Mouse (Mus musculus): ENCODE results near the gene Fry.

Fry gene

GRCm38 (mm10) chr5:150362241-150362640 is 243.8 kb downstream of the Fry start:
- ChIA-PET CTCF (interaction anchor here in 1 of 4 experiments (0.6 kb wide), 1 partner anchor 986 kb away, joined by 5 read pairs; no protein-coding TSS in a partner anchor), POLR2A (no interaction called here)

DNA sequence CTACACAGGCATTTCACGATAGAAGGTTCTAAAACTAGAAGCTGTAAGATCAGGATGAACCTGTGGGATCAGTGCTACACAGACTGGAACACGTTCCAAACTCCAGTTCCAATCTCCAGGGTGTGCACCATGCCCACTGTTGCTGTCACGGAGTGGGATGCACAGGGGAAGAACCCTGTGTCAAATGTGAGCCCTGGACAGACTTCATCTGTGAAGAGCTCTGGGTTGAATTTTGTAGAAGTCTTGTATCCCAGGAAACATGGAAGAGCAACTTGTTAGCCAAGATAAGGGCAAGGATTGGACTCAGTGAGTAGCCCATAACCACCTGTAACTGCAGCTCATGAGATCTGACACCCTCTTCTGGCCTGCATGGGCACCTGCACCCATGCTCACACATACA is 246.2 kb downstream of the Fry start:
- CTCF ChIA-PET: interaction anchor here in 3 of 4 experiments (0.7 to 2.0 kb wide), 5 partner anchors 18 to 196 kb away, joined by 3 to 4 read pairs (median 3); no protein-coding TSS in a partner anchor
- POLR2A ChIA-PET: no interaction called here

DNA sequence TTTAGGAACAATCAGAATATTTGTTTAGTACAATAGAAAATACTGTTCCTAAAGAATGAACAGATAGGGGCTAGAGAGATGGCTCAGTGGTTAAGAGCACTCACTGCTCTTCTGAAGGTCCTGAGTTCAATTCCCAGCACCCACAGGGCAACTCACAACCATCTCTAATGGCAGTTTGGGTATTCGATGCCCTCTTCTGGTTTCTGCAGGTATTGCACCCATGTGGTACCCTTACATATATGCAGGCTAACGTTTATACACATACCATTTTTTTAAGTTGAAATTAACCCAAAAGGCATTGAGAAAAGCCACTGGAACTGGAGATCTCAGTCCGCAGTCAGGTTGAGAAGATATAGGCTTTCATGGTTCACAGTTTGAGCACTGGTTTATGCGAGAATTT is 248.6 kb downstream of the Fry start:
- POLR2A ChIA-PET: no interaction called here
- CTCF ChIA-PET: no interaction called here

- ChIA-PET POLR2A (no interaction called here), CTCF (no interaction called here)
Measured at GRCm38 (mm10) chr5:150370291-150370690, 251.8 kb downstream of the Fry start.

GRCm38 (mm10) chr5:150370895-150371294 is 252.4 kb downstream of the Fry start:
- ChIA-PET CTCF (no interaction called here), POLR2A (no interaction called here)

DNA sequence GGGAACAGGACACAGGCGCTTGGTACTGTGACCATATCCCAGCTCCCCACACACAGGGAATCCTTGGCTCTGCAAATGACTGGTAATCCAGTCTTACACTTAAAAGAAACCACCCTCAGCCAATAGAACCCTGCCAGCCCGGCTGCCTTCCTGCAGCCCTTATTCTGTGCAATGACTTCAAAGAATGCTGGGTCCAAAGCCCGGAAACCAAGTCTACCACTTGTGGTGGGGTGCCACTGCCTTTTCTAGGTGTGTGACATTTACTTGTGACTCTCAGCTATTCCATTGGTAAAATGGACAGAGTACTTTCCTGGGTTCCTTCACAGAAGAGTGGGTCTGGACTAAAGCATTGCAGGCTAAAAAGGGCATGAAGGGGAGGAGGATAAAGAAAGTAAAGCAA is 254.5 kb downstream of the Fry start:
- CTCF ChIA-PET: no interaction called here

GRCm38 (mm10) chr5:150374778-150375559 is 256.5 kb downstream of the Fry start:
- POLR2A ChIA-PET: interaction anchor here in 1 of 4 experiments (0.7 to 0.9 kb wide), 2 partner anchors 80 to 148 kb away, joined by 4 read pairs; partner anchors contain the start of gene Brca2

More for the DNA sequence above, 254.5 kb downstream of the Fry start:
- POLR2A ChIA-PET: no interaction called here

GRCm38 (mm10) chr5:150378586-150378985 is 260.1 kb downstream of the Fry start:
- ChIA-PET POLR2A (interaction anchor here in 1 of 4 experiments (0.7 kb wide), 1 partner anchor 112 kb away, joined by 7 read pairs; no protein-coding TSS in a partner anchor), CTCF (interaction anchor here in 1 of 4 experiments (0.6 kb wide), 1 partner anchor 1272 kb away, joined by 3 read pairs; no protein-coding TSS in a partner anchor)

More at GRCm38 (mm10) chr5:150374778-150375559, 256.5 kb downstream of the Fry start:
- CTCF ChIA-PET: interaction anchor here in 1 of 4 experiments (1.0 to 1.9 kb wide), 2 partner anchors 93 to 155 kb away, joined by 3 to 4 read pairs; no protein-coding TSS in a partner anchor

DNA sequence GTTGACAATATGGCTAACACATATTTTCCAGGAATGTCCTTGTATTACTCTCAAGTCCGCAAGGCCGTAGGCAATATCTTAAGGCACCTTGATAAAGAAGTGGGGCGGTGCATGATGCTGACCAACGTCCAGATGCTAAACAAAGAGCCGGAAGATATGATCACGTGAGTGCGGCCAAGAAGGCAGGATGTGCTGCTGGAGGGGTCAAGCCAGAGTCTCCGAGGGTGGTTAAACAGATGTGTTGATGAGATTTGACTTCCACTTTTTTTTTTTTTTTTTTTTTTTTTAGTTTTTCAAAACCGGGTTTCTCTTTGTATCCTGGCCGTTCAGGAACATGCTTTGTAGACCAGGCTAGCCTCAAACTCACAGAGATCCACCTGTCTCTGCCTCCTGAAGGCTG is 262.3 kb downstream of the Fry start:
- POLR2A ChIA-PET: no interaction called here
- CTCF ChIA-PET: no interaction called here

- CTCF ChIA-PET: no interaction called here
Measured at GRCm38 (mm10) chr5:150382411-150382810, 264.0 kb downstream of the Fry start.

DNA sequence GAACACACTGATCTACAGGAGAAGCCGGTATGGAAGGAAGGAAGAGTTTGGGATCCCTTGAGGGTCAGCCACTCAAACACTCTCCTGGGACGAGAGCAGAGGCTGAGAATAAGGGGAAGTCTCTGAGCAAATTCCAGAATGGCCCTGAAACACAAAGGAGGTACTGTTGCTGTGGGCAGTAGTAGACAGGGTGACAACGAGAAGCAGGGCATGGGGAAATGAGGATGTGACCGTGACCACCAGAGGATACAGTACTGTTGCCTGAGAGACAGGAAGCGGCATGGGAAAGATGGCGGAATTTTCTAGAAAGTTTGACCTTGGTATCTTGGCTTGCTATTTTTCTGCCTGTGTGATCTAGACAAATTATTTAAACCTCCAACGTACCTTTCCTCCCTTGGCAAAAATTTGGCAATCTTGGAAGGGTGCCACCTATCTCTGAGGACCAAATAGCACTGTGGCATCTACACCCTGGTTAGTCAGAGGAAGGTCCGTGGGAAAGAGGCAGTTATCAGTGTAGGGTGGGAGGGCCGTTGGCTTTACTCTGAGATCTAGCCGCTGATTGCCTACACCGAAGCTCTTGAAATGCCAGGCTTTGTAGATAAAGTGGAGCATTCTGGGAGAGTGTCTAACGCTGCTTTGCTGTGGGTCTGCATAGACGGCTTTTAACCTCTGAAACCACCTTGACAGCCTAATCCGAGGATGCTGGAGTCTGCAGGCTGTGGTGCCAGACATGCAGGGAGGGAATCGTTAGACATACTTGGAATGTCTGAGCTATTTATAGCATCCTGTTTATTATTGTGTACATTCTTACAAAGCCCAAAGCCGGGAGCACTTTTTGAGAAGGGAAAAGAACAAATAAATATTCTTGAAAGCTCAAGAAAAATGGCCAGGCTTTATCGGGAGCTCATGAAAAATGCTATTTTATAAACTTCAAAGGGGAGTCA is 266.1 kb downstream of the Fry start:
- ChIA-PET CTCF (interaction anchor here in 1 of 4 experiments (0.5 kb wide), 1 partner anchor 259 kb away, joined by 4 read pairs; no protein-coding TSS in a partner anchor), POLR2A (no interaction called here)

More at GRCm38 (mm10) chr5:150382411-150382810, 264.0 kb downstream of the Fry start:
- POLR2A ChIA-PET: interaction anchor here in 1 of 4 experiments (0.5 kb wide), 1 partner anchor 55 kb away, joined by 3 read pairs; no protein-coding TSS in a partner anchor

- POLR2A ChIA-PET: no interaction called here
- CTCF ChIA-PET: no interaction called here
Measured at GRCm38 (mm10) chr5:150385224-150385623, 266.8 kb downstream of the Fry start.

DNA sequence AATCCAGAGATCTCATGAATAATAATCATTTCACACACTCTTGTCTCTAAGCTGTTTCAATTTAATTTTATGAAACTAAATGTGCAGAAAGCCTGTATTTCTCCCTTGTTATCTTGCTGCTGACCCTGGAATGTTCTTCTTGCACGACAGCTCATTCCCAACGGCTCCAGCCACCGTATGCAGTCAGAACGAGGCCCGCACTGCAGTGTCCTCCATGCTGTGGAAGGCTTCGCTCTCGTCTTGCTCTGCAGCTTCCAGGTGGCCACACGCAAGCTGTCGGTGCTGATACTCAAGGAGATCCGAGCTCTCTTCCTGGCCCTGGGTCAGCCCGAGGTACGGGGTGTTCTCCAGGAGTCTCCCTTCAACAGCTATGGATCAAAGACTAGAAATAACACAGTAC is 270.2 kb downstream of the Fry start:
- POLR2A ChIA-PET: no interaction called here
- CTCF ChIA-PET: no interaction called here

GRCm38 (mm10) chr5:150389589-150390377 is 271.3 kb downstream of the Fry start:
- CTCF ChIA-PET: interaction anchor here in 1 of 4 experiments (0.6 to 0.7 kb wide), 2 partner anchors 184 to 377 kb away, joined by 4 to 6 read pairs; no protein-coding TSS in a partner anchor
- POLR2A ChIA-PET: interaction anchor here in 1 of 4 experiments (0.6 kb wide), 1 partner anchor 222 kb away, joined by 3 read pairs; no protein-coding TSS in a partner anchor

- ChIA-PET CTCF (interaction anchor here in 2 of 4 experiments (0.6 to 1.6 kb wide), 3 partner anchors 19 to 377 kb away, joined by 3 to 6 read pairs (median 4); no protein-coding TSS in a partner anchor), POLR2A (interaction anchor here in 1 of 4 experiments (0.6 kb wide), 1 partner anchor 223 kb away, joined by 3 read pairs; no protein-coding TSS in a partner anchor)
Measured at GRCm38 (mm10) chr5:150390422-150390821, 272.0 kb downstream of the Fry start.

DNA sequence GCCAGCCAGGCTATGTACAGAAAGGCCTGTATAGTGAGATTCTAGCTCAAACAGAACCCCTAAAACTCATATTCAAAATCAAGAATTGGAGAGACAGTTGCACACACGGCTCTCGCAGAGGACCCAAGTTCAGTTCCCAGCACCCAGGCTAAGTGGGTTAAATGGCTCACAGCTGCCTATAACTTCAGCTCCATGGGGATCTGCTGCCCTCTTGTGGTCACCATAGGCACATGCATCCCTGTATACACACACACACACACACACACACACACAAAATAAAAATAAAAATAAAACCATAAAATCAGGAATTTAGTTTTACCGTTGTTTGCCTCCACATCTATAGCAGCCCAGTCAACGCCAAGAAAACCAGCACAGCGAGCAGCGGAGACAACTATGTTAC is 276.2 kb downstream of the Fry start:
- CTCF ChIA-PET: interaction anchor here (0.6 to 2.6 kb wide), 13 partner anchors 8 to 1251 kb away, joined by 3 to 13 read pairs (median 4); no protein-coding TSS in a partner anchor
- POLR2A ChIA-PET: interaction anchor here in 1 of 4 experiments (0.6 kb wide), 1 partner anchor 183 kb away, joined by 3 read pairs; no protein-coding TSS in a partner anchor

DNA sequence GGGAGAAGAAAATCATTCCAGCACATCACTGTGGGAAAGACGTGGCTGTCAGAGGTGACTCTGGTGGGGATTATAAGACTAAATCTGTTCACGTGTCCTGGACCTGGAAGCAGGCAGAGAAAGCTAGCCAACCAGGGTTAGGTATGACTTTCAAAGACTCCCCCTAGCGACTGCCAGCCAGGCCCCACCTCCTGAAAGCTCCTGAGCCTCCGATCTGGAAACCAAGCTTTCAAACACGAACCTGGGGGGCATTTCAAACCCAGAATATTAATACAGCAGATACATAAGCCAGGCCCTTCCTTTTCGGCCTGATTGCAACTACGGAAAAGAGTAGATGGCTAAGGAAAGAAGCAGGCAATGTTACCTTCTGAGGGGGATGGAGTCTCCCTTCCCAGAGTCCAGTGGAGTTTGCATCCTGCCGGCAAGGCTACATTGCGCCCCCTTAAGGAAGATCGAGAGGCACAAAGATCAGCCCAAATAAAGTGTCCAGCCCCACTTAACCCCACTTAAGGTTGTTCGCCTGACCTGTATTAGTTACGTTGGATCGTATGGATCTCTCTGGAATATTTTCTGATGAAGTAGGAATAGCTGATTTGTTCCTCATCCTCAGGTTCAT is 284.5 kb downstream of the Fry start:
- CTCF ChIA-PET: interaction anchor here (0.6 to 2.5 kb wide), 20 partner anchors 8 to 234 kb away, joined by 3 to 13 read pairs (median 4); no protein-coding TSS in a partner anchor
- POLR2A ChIA-PET: no interaction called here

DNA sequence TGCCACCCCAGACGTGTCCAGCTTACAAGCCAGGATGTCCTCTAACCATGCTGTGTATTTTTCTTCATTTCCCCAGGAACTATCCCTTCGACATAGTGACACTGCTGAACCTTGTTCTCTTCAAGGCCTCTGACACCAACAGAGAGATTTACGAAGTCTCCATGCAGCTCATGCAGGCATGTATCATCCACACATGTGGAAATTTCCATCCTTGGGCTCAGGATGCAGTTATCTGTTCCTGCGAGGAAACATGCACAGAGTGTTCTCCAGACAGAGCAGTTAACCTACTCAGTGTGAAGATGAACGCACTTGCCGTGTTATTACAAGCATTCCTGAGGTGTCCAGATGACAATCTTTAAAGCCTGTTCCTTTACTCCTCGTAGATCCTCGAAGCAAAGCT is 286.4 kb downstream of the Fry start:
- POLR2A ChIA-PET: interaction anchor here in 1 of 4 experiments (0.6 kb wide), 1 partner anchor 202 kb away, joined by 4 read pairs; no protein-coding TSS in a partner anchor
- CTCF ChIA-PET: interaction anchor here in 1 of 4 experiments (0.7 kb wide), 1 partner anchor 1660 kb away, joined by 3 read pairs; no protein-coding TSS in a partner anchor

Data from embryonic stem cell, embryonic (primary cell).